Mouse (Mus musculus) liver, postnatal 0 days (tissue): ENCODE measurements at regions not wholly inside any gene's neighbourhood (a gene's known extent, or its start where the extent isn't known, plus 50 kb on each side); places are given as distances from the start of the nearest gene placed in this dataset.

Source experiments
- CTCF ChIP-seq: sonication (generic); IDR thresholded peaks from 2 replicates; pipeline ENCODE4 v1.5.1; 2016; ENCODE audit warnings: antibody characterized with exemption, low read depth
- EP300 ChIP-seq: IDR thresholded peaks from 2 replicates; pipeline ENCODE4 v1.6.1; 2016; ENCODE audit warnings: antibody characterized with exemption, low read depth, mild to moderate bottlenecking

GRCm38 (mm10) chr5:147793059-147793458 is 67.2 kb upstream of the Pomp start:
- TF ChIP-seq CTCF (no peak), EP300 (no peak)
